8 mouse cellular contexts compared by ENCODE assay signal in genomic region chr10:88886114-88886513, GRCm38 (mm10). TPM values are rescaled to one million over a fixed set of nuclear protein-coding genes. Genes with fewer than 3 reads are reported as not detected.
A peak's percentile ranks its signal among the peaks of the same experiment; 100 is the strongest.
DNase-seq lines count a peak whose midpoint lies in the region; ATAC-seq lines count a peak whose summit lies in the region.

No protein-coding gene starts in this region.

- no peaks in the 10 kb centered on the region for H3K36me3 ChIP-seq in megakaryocyte, embryonic 14.5 days (replicated peaks; ENCODE audit: low read length)
- no peaks in the 10 kb centered on the region for H3K36me3 ChIP-seq in limb, embryonic 11.5 days (ENCODE audit: control insufficient read depth, insufficient read depth, low read length)
- no peaks in the 10 kb centered on the region for H3K36me3 ChIP-seq in stomach, embryonic 16.5 days (ENCODE audit: control insufficient read depth, insufficient read depth, low read length)

- peak overlapping the region; percentile 24 for H3K4me2 ChIP-seq in limb, embryonic 11.5 days (ENCODE audit: low read depth, severe bottlenecking)
- H3K4me2 ChIP-seq in stomach, embryonic 16.5 days (ENCODE audit: low read depth, low read length): peak overlapping the region; percentile 43

- peak; percentile 2 for DNase-seq in adrenal gland, postnatal 10 days
- no peak for DNase-seq in adrenal gland, postnatal 4 days (ENCODE audit: low spot score in 2 of 2)
- peak; percentile 37 for DNase-seq in limb, embryonic 11.5 days (ENCODE audit: low spot score)
- no peak for DNase-seq in right cerebral cortex, adult 2 months (ENCODE audit: low spot score in 2 of 2)

- WGBS in limb, embryonic 11.5 days: 3% methylated on average over 32 of the region's 32 CpGs
- WGBS in stomach, embryonic 16.5 days: 1% methylated on average over 32 of the region's 32 CpGs

- H3K27me3 ChIP-seq in megakaryocyte, embryonic 14.5 days (replicated peaks): peaks cover 19% of the 10 kb centered on the region
- peaks cover 22% of the 10 kb centered on the region for H3K27me3 ChIP-seq in limb, embryonic 11.5 days (ENCODE audit: control insufficient read depth, insufficient read depth, low read length)
- peaks cover 24% of the 10 kb centered on the region for H3K27me3 ChIP-seq in stomach, embryonic 16.5 days (ENCODE audit: control insufficient read depth, insufficient read depth, low read length)

- no peak for ATAC-seq in megakaryocyte, adult 5-6 weeks (ENCODE audit: poor library complexity, severe bottlenecking)
- no peak for ATAC-seq in limb, embryonic 11.5 days (ENCODE audit: insufficient number of reproducible peaks, low FRiP score, low TSS enrichment, low read depth)
- no peak for ATAC-seq in stomach, embryonic 16.5 days (ENCODE audit: insufficient read depth, low FRiP score)
- no peak for ATAC-seq in monocyte, adult 5-6 weeks (replicated peaks; ENCODE audit: insufficient number of reproducible peaks, low FRiP score, low TSS enrichment, poor library complexity, severe bottlenecking)

- H3K9me3 ChIP-seq in megakaryocyte, embryonic 14.5 days: peaks cover 20% of the 10 kb centered on the region
- H3K9me3 ChIP-seq in limb, embryonic 11.5 days (ENCODE audit: control insufficient read depth, low read length): no peaks in the 10 kb centered on the region
- no peaks in the 10 kb centered on the region for H3K9me3 ChIP-seq in stomach, embryonic 16.5 days (replicated peaks; ENCODE audit: control insufficient read depth, low read length)

- peak overlapping the region; percentile 56 for H3K4me3 ChIP-seq in megakaryocyte, embryonic 14.5 days (replicated peaks)
- H3K4me3 ChIP-seq in limb, embryonic 11.5 days (ENCODE audit: low read depth, low read length): peak overlapping the region; percentile 12
- H3K4me3 ChIP-seq in stomach, embryonic 16.5 days (replicated peaks; ENCODE audit: low read length): peak overlapping the region; percentile 21

- no peak overlapping the region for H3K9ac ChIP-seq in limb, embryonic 11.5 days (ENCODE audit: low read length)
- H3K9ac ChIP-seq in stomach, embryonic 16.5 days (ENCODE audit: low read length): no peak overlapping the region

- no peak overlapping the region for H3K27ac ChIP-seq in limb, embryonic 11.5 days (replicated peaks; ENCODE audit: low read depth, low read length)
- H3K27ac ChIP-seq in stomach, embryonic 16.5 days (ENCODE audit: low read length): no peak overlapping the region

- H3K4me1 ChIP-seq in megakaryocyte, embryonic 14.5 days: peaks cover 9% of the 10 kb centered on the region; the same call in 1 of the 2 replicates
- no peaks in the 10 kb centered on the region for H3K4me1 ChIP-seq in limb, embryonic 11.5 days (ENCODE audit: control insufficient read depth, insufficient read depth, low read length)
- H3K4me1 ChIP-seq in stomach, embryonic 16.5 days (ENCODE audit: control insufficient read depth, insufficient read depth, low read length): no peaks in the 10 kb centered on the region

RNA-seq across cellular contexts. Expression of gene Slc5a8, which starts 0.3 kb away (rescaled TPM):
- under 1 TPM; 0.06 TPM for total RNA-seq in adrenal gland, postnatal 10 days (2021)
- total RNA-seq in adrenal gland, postnatal 4 days (2021): 1 to 10 TPM in 1 of 2 experiments, under 1 TPM in 1; 0.17 to 2.2 TPM
- not detected in 2 replicates for polyA plus RNA-seq in megakaryocyte, embryonic 14.5 days (2012; ENCODE audit: insufficient read depth, low replicate concordance)
- total RNA-seq in megakaryocyte, adult 5-6 weeks (2015): not detected in 2 replicates
- total RNA-seq in megakaryocyte, adult 5-6 weeks (2017): not detected in 2 replicates
- 0.17 TPM in 1 of 2 replicates, not detected in the other for polyA plus RNA-seq in limb, embryonic 11.5 days (2014; fragmentation: Nextera tagmentation; extraction: Ambion mirVana)
- polyA plus RNA-seq in stomach, embryonic 16.5 days (2015; fragmentation: Nextera tagmentation; extraction: Ambion mirVana): 0.12 and 0.30 TPM in 2 replicates
- total RNA-seq in monocyte, adult 5-6 weeks (2017): not detected in 3 replicates

RNA-seq across cellular contexts. Expression of gene Utp20, which starts 59.5 kb away (rescaled TPM):
- 10 to 100 TPM; 20.8 to 25.7 TPM for total RNA-seq in adrenal gland, postnatal 10 days (2021)
- total RNA-seq in adrenal gland, postnatal 4 days (2021): 10 to 100 TPM; 28.7 to 30.6 TPM
- 1.3 TPM in 1 of 2 replicates, not detected in the other for polyA plus RNA-seq in megakaryocyte, embryonic 14.5 days (2012; ENCODE audit: insufficient read depth, low replicate concordance)
- 16.0 and 22.9 TPM in 2 replicates for total RNA-seq in megakaryocyte, adult 5-6 weeks (2015)
- 11.1 and 11.2 TPM in 2 replicates for total RNA-seq in megakaryocyte, adult 5-6 weeks (2017)
- polyA plus RNA-seq in limb, embryonic 11.5 days (2014; fragmentation: Nextera tagmentation; extraction: Ambion mirVana): 28.2 and 29.7 TPM in 2 replicates
- 13.4 and 14.6 TPM in 2 replicates for polyA plus RNA-seq in stomach, embryonic 16.5 days (2015; fragmentation: Nextera tagmentation; extraction: Ambion mirVana)
- 7.4 to 17.3 TPM (median 12.4 TPM) in 3 replicates for total RNA-seq in monocyte, adult 5-6 weeks (2017)

Comparison
In these comparisons a context has a peak if more than half of its experiments do, and no peak if none do; other contexts are left out.
1. DNase-seq: peak in adrenal gland, postnatal 10 days (single experiment) and limb, embryonic 11.5 days (single experiment); none in adrenal gland, postnatal 4 days (0 of 2) and right cerebral cortex, adult 2 months (0 of 2).
2. Peak in every context shown above with its lines, with median percentiles within 50 percentile points of each other: H3K4me3 ChIP-seq.